ENCODE assay signal across 8 mouse cellular contexts in genomic region chr10:95513768-95514556, GRCm38 (mm10). TPM values are rescaled to one million over a fixed set of nuclear protein-coding genes. Genes with fewer than 3 reads are reported as not detected.
A peak's percentile ranks its signal among the peaks of the same experiment; 100 is the strongest.
DNase-seq lines count a peak whose midpoint lies in the region; ATAC-seq and TF ChIP-seq lines count a peak whose summit lies in the region.

No protein-coding gene starts in this region.

- H3K4me3 ChIP-seq in heart, embryonic 12.5 days, result peak overlapping the region; percentile 91
- peak overlapping the region; percentile 38 for H3K4me3 ChIP-seq in C2C12 (ENCODE audit: insufficient read depth, poor library complexity, severe bottlenecking)
- H3K4me3 ChIP-seq in hindbrain, embryonic 13.5 days, result peak overlapping the region; percentile 99
- peak overlapping the region; percentile 99 for H3K4me3 ChIP-seq in midbrain, embryonic 12.5 days

- H3K4me1 ChIP-seq in heart, embryonic 12.5 days (replicated peaks), result peaks cover 16% of the 10 kb centered on the region
- peaks cover 27% of the 10 kb centered on the region for H3K4me1 ChIP-seq in hindbrain, embryonic 13.5 days (replicated peaks)
- H3K4me1 ChIP-seq in midbrain, embryonic 12.5 days, result peaks cover 17% of the 10 kb centered on the region

- H3K9me3 ChIP-seq in heart, embryonic 12.5 days (replicated peaks), result no peaks in the 10 kb centered on the region
- no peaks in the 10 kb centered on the region for H3K9me3 ChIP-seq in hindbrain, embryonic 13.5 days
- H3K9me3 ChIP-seq in midbrain, embryonic 12.5 days, result no peaks in the 10 kb centered on the region

- H3K27ac ChIP-seq in heart, embryonic 12.5 days (ENCODE audit: poor library complexity, severe bottlenecking), result peak overlapping the region; percentile 96
- peak overlapping the region; percentile 97 for H3K27ac ChIP-seq in hindbrain, embryonic 13.5 days
- peak overlapping the region; percentile 98 for H3K27ac ChIP-seq in midbrain, embryonic 12.5 days (replicated peaks)

- TF ChIP-seq CTCF in C2C12 (IDR thresholded peaks at IDR 0.05; ENCODE audit: control insufficient read depth, insufficient read depth, insufficient read length), result no peak

- WGBS in heart, embryonic 12.5 days, result 33% methylated on average over 15 of the region's 15 CpGs
- 34% methylated on average over 15 of the region's 15 CpGs for WGBS in hindbrain, embryonic 13.5 days
- WGBS in midbrain, embryonic 12.5 days, result 32% methylated on average over 15 of the region's 15 CpGs

- H3K9ac ChIP-seq in heart, embryonic 12.5 days, result peak overlapping the region; percentile 75
- peak overlapping the region; percentile 75 for H3K9ac ChIP-seq in hindbrain, embryonic 13.5 days
- peak overlapping the region; percentile 59 for H3K9ac ChIP-seq in midbrain, embryonic 12.5 days (replicated peaks)

- no peaks in the 10 kb centered on the region for H3K36me3 ChIP-seq in heart, embryonic 12.5 days
- H3K36me3 ChIP-seq in C2C12 (ENCODE audit: control insufficient read depth, insufficient read depth), result peaks cover 25% of the 10 kb centered on the region
- no peaks in the 10 kb centered on the region for H3K36me3 ChIP-seq in hindbrain, embryonic 13.5 days
- H3K36me3 ChIP-seq in midbrain, embryonic 12.5 days, result no peaks in the 10 kb centered on the region

- no peaks in the 10 kb centered on the region for H3K27me3 ChIP-seq in heart, embryonic 12.5 days (replicated peaks)
- H3K27me3 ChIP-seq in C2C12 (ENCODE audit: control insufficient read depth, insufficient read depth, insufficient read length), result no peaks in the 10 kb centered on the region
- no peaks in the 10 kb centered on the region for H3K27me3 ChIP-seq in hindbrain, embryonic 13.5 days
- no peaks in the 10 kb centered on the region for H3K27me3 ChIP-seq in midbrain, embryonic 12.5 days

- peaks cover 40% of the 10 kb centered on the region for H3K79me3 ChIP-seq in C2C12 (ENCODE audit: low read depth)

- H3K4me2 ChIP-seq in heart, embryonic 12.5 days, result peak overlapping the region; percentile 73
- peak overlapping the region; percentile 59 for H3K4me2 ChIP-seq in hindbrain, embryonic 13.5 days
- H3K4me2 ChIP-seq in midbrain, embryonic 12.5 days (replicated peaks), result peak overlapping the region; percentile 58

- no peak for DNase-seq in heart, adult 18-20 months
- DNase-seq in cerebellum, adult 8-10 months, result peak; percentile 41
- DNase-seq in gastrocnemius, adult 18-20 months (ENCODE audit: low spot score), result no peak
- no peak for DNase-seq in lung, postnatal 14 days

- peak overlapping the region; percentile 78 for H3ac ChIP-seq in C2C12 (ENCODE audit: control insufficient read depth, insufficient read length, low read depth)

- no peak for ATAC-seq in heart, embryonic 12.5 days (ENCODE audit: insufficient number of reproducible peaks, low FRiP score)
- peak; percentile 19 for ATAC-seq in hindbrain, embryonic 13.5 days (ENCODE audit: low FRiP score)
- ATAC-seq in midbrain, embryonic 12.5 days (ENCODE audit: low FRiP score, low read depth), result peak; percentile 32

- peaks cover 46% of the 10 kb centered on the region for H3K79me2 ChIP-seq in C2C12 (ENCODE audit: control insufficient read depth, insufficient read depth)

TF ChIP-seq in C2C12, 6 proteins besides CTCF, POLR2A, EP300 and RAD21:
- TF ChIP-seq MYOG (IDR thresholded peaks at IDR 0.05; ENCODE audit: control insufficient read depth, extremely low read depth, insufficient read length) (no peak), FOSL1 (IDR thresholded peaks at IDR 0.05; ENCODE audit: insufficient read depth, low read length, poor library complexity, severe bottlenecking) (no peak), USF1 (IDR thresholded peaks at IDR 0.05; ENCODE audit: low read depth) (no peak), CEBPB (IDR thresholded peaks at IDR 0.05; ENCODE audit: low read depth) (no peak), MYOD1 (IDR thresholded peaks at IDR 0.05; ENCODE audit: control insufficient read depth, insufficient read length, low read depth) (no peak), MAX (IDR thresholded peaks at IDR 0.05) (no peak)

RNA-seq across cellular contexts. Expression of gene Ube2n, which starts 1.0 kb away (rescaled TPM):
- polyA plus RNA-seq in heart, embryonic 12.5 days (2016; fragmentation: Nextera tagmentation; extraction: Ambion mirVana), result 266 and 274 TPM in 2 replicates
- total RNA-seq in heart, adult 18-20 months (2021), result 10 to 100 TPM; 86.6 to 91.4 TPM
- 168 TPM for polyA plus RNA-seq in C2C12 (2012; fragmentation: generic; extraction: Trizol)
- polyA plus RNA-seq in hindbrain, embryonic 13.5 days (2015; fragmentation: Nextera tagmentation; extraction: Ambion mirVana), result 403 and 411 TPM in 2 replicates
- polyA plus RNA-seq in midbrain, embryonic 12.5 days (2016; fragmentation: Nextera tagmentation; extraction: Ambion mirVana), result 388 and 405 TPM in 2 replicates
- 10 to 100 TPM; 65.4 to 75.4 TPM for total RNA-seq in gastrocnemius, adult 18-20 months (2021)

RNA-seq across cellular contexts. Expression of gene Mrpl42, which starts 12.2 kb away (rescaled TPM):
- polyA plus RNA-seq in heart, embryonic 12.5 days (2016; fragmentation: Nextera tagmentation; extraction: Ambion mirVana), result 519 and 526 TPM in 2 replicates
- total RNA-seq in heart, adult 18-20 months (2021), result 100 to 1,000 TPM; 389 to 421 TPM
- polyA plus RNA-seq in C2C12 (2012; fragmentation: generic; extraction: Trizol), result 163 TPM
- 252 and 268 TPM in 2 replicates for polyA plus RNA-seq in hindbrain, embryonic 13.5 days (2015; fragmentation: Nextera tagmentation; extraction: Ambion mirVana)
- polyA plus RNA-seq in midbrain, embryonic 12.5 days (2016; fragmentation: Nextera tagmentation; extraction: Ambion mirVana), result 281 TPM in 2 replicates
- 100 to 1,000 TPM; 309 to 340 TPM for total RNA-seq in gastrocnemius, adult 18-20 months (2021)

RNA-seq across cellular contexts. Expression of gene Nudt4, which starts 50.0 kb away (rescaled TPM):
- polyA plus RNA-seq in heart, embryonic 12.5 days (2016; fragmentation: Nextera tagmentation; extraction: Ambion mirVana), result 152 and 155 TPM in 2 replicates
- 100 to 1,000 TPM; 308 to 356 TPM for total RNA-seq in heart, adult 18-20 months (2021)
- polyA plus RNA-seq in C2C12 (2012; fragmentation: generic; extraction: Trizol), result 41.2 TPM
- 74.6 and 76.5 TPM in 2 replicates for polyA plus RNA-seq in hindbrain, embryonic 13.5 days (2015; fragmentation: Nextera tagmentation; extraction: Ambion mirVana)
- polyA plus RNA-seq in midbrain, embryonic 12.5 days (2016; fragmentation: Nextera tagmentation; extraction: Ambion mirVana), result 124 and 125 TPM in 2 replicates
- total RNA-seq in gastrocnemius, adult 18-20 months (2021), result 100 to 1,000 TPM; 287 to 374 TPM

Comparison
In these comparisons a context has a peak if more than half of its experiments do, and no peak if none do; other contexts are left out.
1. H3K4me3 ChIP-seq: peak in every context shown above with its lines; median percentile 99 in hindbrain, embryonic 13.5 days; 99 in midbrain, embryonic 12.5 days; 91 in heart, embryonic 12.5 days; 38 in C2C12.